Mouse (Mus musculus): ENCODE measurements around the gene Ilf3.

GRCm38 (mm10) chr9:21372508-21372907, 4.8 kb downstream of the Ilf3 start:
- TF ChIP-seq POLR2A (IDR thresholded peaks at IDR 0.05; ENCODE audit: low read depth, low read length) (no peak), CTCF (conservative IDR thresholded peaks at IDR 0.05; ENCODE audit: insufficient read depth, insufficient read length, low read depth, low read length) (no peak)

Data from kidney, adult 2 months (tissue).